Mouse (Mus musculus) hindbrain, embryonic 11.5 days (tissue): Measurements from ENCODE around the gene Srsf4. TPM values are rescaled to one million over a fixed set of nuclear protein-coding genes. Genes with fewer than 3 reads are reported as not detected.

Experiments
- ATAC-seq: fragments of 200-750 bp; cut with Nextera tagmentation; 2 replicates; pipeline ENCODE4 v1.8.0; 2017; ENCODE audit warnings: mild to moderate bottlenecking, moderate TSS enrichment, moderate library complexity; ENCODE audit not compliant: low FRiP score
- DNase-seq: peaks from one replicate; pipeline ENCODE4 v3.0.0-alpha.2; 2015; ENCODE audit warnings: low spot score
- H3K27ac ChIP-seq: fragments of 300-500 bp; sonication (generic); 2 replicates; pipeline ENCODE4 v1.5.1; 2014; ENCODE audit warnings: mild to moderate bottlenecking, low read depth, low read length
- H3K27me3 ChIP-seq: fragments of 300-500 bp; sonication (generic); 2 replicates; pipeline ENCODE4 v1.6.1; 2014; ENCODE audit warnings: mild to moderate bottlenecking, low read length, moderate library complexity, mixed read lengths; ENCODE audit not compliant: control insufficient read depth, insufficient read depth
- H3K36me3 ChIP-seq: fragments of 300-500 bp; sonication (generic); 2 replicates; pipeline ENCODE4 v1.6.1; 2014; ENCODE audit warnings: mild to moderate bottlenecking, low read length, moderate library complexity, mixed read lengths; ENCODE audit not compliant: control insufficient read depth, insufficient read depth
- H3K4me1 ChIP-seq: fragments of 300-500 bp; sonication (generic); replicated peaks from 2 replicates; pipeline ENCODE4 v1.6.1; 2014; ENCODE audit warnings: low read length, mixed read lengths; ENCODE audit not compliant: control insufficient read depth, insufficient read depth
- H3K4me2 ChIP-seq: fragments of 300-500 bp; sonication (generic); replicated peaks from 2 replicates; pipeline ENCODE4 v1.6.1; 2014; ENCODE audit warnings: mild to moderate bottlenecking, low read depth, low read length
- H3K4me3 ChIP-seq: fragments of 300-500 bp; sonication (generic); 2 replicates; pipeline ENCODE4 v1.5.1; 2014; ENCODE audit warnings: low read depth, low read length
- H3K9ac ChIP-seq: fragments of 300-500 bp; sonication (generic); 2 replicates; pipeline ENCODE4 v1.6.1; 2014; ENCODE audit warnings: low read depth, low read length
- H3K9me3 ChIP-seq: fragments of 300-500 bp; sonication (generic); 2 replicates; pipeline ENCODE4 v1.6.1; 2016; ENCODE audit warnings: low read length; ENCODE audit not compliant: control insufficient read depth
- WGBS: fragments of 180-500 bp; shearing (Covaris S2); extraction: QIAGEN DNeasy Blood & Tissue Kit; methylation state at CpG from one replicate; pipeline ENCODE4 v1.1.7; 2014; 5-methylcytosine and 5-hydroxymethylcytosine counted together
- polyA plus RNA-seq: library from polyadenylated mRNA; unstranded; fragments of >200 nt; fragmentation: Nextera tagmentation; extraction: Ambion mirVana; gene quantifications from 2 replicates; pipeline ENCODE4 v1.2.1, GENCODE M21; 2014

Gene Srsf4
- polyA plus RNA-seq, 1 experiment from 2014 or later: 128 TPM

DNA sequence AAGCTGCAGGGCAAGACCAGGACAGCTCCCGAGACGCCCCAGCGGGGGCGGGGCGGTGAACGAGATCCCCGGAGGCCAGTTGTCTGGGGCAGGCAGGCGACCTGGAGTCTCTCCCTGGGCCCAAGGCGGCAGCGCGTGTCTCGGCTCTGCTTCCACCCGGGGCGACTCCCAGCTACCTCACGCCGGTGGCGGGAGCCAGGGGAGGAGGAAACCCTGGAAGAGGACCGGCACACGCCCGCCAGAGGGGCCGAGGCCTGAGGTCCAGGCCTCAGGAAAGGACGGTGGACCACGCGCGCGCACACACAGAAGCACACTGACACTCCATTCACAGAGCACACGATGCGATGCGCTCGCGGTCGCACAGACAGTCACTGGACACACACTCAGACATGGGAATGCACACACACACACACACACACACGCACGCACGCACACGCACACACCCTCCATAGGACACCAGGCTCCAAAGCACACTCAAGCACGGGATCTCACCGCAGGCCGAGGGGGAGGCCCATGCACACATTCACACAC lies 37.0 kb upstream of the Srsf4 start:
- no peak overlapping the region for H3K27ac ChIP-seq
- peaks cover 7% of the 10 kb centered on the region for H3K4me1 ChIP-seq
- peaks cover 28% of the 10 kb centered on the region for H3K27me3 ChIP-seq
- DNase-seq (peak; percentile 60), ATAC-seq (no peak)
- H3K36me3 ChIP-seq: no peaks in the 10 kb centered on the region
- peak overlapping the region; percentile 65 for H3K4me3 ChIP-seq
- peak overlapping the region; percentile 63 for H3K9ac ChIP-seq
- under 1% methylated on average over 39 of the region's 39 CpGs for WGBS
- peak overlapping the region; percentile 99 for H3K4me2 ChIP-seq
- H3K9me3 ChIP-seq: no peaks in the 10 kb centered on the region

DNA sequence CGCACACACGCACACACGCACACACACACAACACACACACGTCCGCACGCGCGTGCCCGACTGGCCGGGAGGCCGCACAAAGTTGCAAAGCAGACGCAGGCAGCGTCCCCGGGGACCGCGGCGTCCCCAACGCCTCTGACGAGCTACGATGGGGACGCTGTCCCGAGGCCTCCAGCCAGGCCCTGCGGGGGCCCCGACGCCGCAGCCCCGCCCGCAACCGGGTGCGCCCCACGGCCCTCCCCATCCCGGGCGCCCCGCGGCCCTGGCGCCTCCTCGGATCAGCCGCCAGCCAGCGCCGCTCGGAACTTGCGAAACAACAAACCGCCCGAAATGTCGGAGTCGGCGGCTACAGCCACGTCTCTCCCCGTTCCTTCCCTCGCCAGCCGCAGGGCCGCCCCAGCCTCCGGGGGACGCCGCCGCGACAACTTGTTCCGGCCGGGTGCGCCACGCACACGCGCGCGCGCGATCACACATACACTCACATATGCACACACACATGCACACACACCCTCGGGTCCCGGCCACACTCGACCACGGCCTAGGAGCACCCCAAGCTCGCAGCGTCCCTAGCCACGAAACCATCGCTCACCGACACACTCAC lies 36.4 kb upstream of the Srsf4 start:
- Histone ChIP-seq H3K4me2 (peak overlapping the region; percentile 99), H3K4me3 (peak overlapping the region; percentile 65), H3K36me3 (no peaks in the 10 kb centered on the region), H3K27me3 (peaks cover 28% of the 10 kb centered on the region), H3K27ac (no peak overlapping the region), H3K9me3 (no peaks in the 10 kb centered on the region), H3K4me1 (peaks cover 7% of the 10 kb centered on the region), H3K9ac (peak overlapping the region; percentile 63)
- ATAC-seq (peak; percentile 17; the same call in 1 of the 2 replicates), DNase-seq (peak; percentile 59)
- under 1% methylated on average over 61 of the region's 76 CpGs for WGBS

DNA sequence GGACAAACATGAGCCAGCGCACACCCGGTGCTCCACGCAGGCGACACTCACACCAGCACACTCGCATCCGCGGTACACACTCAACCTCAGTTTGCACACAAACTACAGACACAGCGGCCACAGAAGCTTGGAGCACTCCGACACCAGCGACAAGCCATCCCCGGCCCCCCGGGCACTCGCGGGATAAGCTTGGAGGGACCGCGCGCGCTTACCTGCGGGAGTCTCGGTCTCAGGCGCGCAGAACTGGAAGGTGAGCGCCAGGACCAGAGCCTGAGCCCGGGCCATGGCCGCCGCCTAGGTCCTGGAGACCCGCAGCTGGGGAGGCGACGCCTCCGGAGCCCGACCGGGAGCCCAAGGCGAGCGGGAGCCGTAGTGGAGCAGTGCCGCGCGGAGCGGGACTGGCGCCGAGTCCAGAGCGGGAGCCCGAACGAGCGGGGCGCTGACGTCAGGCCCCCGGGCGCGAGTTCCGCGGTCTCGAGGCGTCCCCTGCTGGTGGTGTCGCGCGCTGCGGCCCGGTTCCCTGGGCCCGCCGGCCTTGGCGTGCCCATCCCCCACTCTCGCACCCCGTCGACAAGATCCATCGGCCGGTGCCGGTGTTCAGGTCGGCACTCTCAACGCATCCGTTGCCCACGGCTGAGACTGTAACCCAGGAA lies 35.4 kb upstream of the Srsf4 start, which contains the start of gene Ptpru:
Ptpru (minus strand) TSS at position 417 of the 653 bp plus-strand sequence.
- peak within 1 kb of the TSS; percentile 99 for H3K4me2 ChIP-seq
- no peak within 1 kb of the TSS for H3K27ac ChIP-seq
- H3K9ac ChIP-seq: peak within 1 kb of the TSS; percentile 63
- H3K36me3 ChIP-seq: no peaks in the 10 kb centered on the region
- DNase-seq (peak; percentile 94), ATAC-seq (peak; percentile 83)
- H3K9me3 ChIP-seq: no peaks in the 10 kb centered on the region
- peaks cover 28% of the 10 kb centered on the region for H3K27me3 ChIP-seq
- peaks cover 7% of the 10 kb centered on the region for H3K4me1 ChIP-seq
- peak within 1 kb of the TSS; percentile 65 for H3K4me3 ChIP-seq
- WGBS: under 1% methylated on average over 61 of the region's 72 CpGs

DNA sequence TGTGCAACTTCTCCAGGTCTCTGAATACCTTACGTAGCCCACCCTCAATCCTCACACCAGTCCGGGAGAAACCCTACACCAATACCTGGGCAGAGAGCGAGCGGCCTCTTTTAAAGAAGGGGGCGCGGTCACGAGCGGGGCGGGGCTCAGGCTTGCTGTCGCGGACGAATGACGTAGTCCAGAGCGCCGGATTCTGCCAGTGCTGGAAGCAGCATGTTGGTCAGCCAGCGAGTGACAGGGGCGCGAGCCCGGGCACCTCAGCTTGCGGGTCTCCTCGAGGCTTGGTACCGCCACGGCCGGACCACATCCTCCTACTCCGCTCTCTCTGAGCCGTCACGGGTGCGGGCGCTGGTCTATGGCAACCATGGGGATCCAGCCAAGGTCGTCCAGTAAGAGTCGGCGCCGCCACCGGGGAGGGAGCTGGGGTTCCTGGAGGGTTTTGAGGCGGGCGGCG lies 30.1 kb upstream of the Srsf4 start, which contains the start of gene Mecr:
Mecr (plus strand) TSS at position 181 of the 454 bp plus-strand sequence.
- H3K4me3 ChIP-seq: peak within 1 kb of the TSS; percentile 75
- H3K36me3 ChIP-seq: no peaks in the 10 kb centered on the region
- under 1% methylated on average over 37 of the region's 37 CpGs for WGBS
- no peak within 1 kb of the TSS for H3K27ac ChIP-seq
- peak within 1 kb of the TSS; percentile 60 for H3K9ac ChIP-seq
- H3K9me3 ChIP-seq: no peaks in the 10 kb centered on the region
- H3K27me3 ChIP-seq: peaks cover 3% of the 10 kb centered on the region; the same call in 1 of the 2 replicates
- no peaks in the 10 kb centered on the region for H3K4me1 ChIP-seq
- DNase-seq (peak; percentile 95), ATAC-seq (peak; percentile 89)
- peak within 1 kb of the TSS; percentile 74 for H3K4me2 ChIP-seq

DNA sequence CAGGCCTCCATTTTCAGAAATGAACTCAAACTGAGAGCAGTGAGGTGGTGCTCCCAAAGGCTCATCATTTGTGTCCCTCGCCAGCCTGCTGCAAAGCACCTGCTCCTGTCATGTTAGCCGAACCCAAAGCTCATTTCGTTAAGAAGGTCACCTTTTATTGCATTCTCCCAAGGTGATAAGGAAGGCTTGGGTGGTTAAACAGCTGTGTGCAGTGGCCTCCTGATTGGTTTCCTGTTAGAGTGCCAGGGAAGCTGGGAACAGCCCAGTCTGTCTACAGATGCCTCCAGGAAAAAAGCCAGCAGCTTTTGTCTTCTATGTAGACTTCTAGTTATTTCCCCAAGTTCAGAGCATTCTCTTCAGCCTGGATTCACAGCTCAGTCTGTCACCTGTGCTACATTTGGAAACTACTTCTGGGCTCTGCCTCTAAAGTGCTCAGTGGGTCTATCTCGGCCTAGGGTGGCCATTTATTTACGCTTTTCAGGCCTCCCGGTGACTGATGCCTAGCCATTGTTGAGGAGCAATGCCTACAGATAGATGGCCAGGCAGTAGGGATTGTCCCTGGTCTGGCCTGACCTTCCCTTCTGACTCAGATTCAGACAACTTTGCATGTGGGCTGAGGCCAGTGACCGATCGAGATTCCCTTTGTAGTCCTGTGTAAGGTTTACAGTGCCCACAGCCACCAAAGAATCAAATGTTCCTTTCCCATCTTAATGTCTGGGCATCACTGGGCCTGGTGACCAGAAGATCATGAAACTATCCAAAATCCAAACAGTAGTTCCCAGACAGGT lies 27.2 kb upstream of the Srsf4 start:
- DNase-seq (no peak), ATAC-seq (no peak)
- Histone ChIP-seq H3K36me3 (no peaks in the 10 kb centered on the region), H3K9ac (no peak overlapping the region), H3K9me3 (no peaks in the 10 kb centered on the region), H3K4me1 (0 out of 2 replicates have a peak, but pooled peaks cover 2% of the 10 kb centered on the region), H3K4me3 (no peak overlapping the region), H3K27ac (no peak overlapping the region), H3K27me3 (no peaks in the 10 kb centered on the region), H3K4me2 (no peak overlapping the region)
- 86% methylated on average over 8 of the region's 8 CpGs for WGBS

DNA sequence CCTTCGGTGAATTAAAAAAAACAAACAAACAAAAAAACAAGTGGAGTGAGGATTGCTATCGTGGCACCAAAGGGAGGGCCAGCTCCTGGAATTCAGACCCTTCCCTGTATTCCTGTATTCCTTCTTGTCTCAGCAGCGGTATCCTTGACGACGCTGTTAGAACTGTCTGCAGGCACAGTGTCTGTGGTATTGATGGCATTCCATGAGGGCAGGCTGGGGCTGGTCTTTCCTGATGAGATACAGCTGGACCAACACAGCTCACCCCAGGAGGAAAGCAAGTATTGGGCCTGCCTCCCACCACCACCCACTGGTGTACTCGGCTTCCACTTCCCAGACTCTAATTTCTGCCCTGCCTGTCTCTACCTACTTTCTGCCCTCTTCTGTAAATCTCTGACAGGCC lies 25.3 kb upstream of the Srsf4 start:
- H3K4me1 ChIP-seq: 0 out of 2 replicates have a peak, but pooled peaks cover 2% of the 10 kb centered on the region
- 77% methylated on average over 6 of the region's 6 CpGs for WGBS
- H3K9me3 ChIP-seq: no peaks in the 10 kb centered on the region
- no peaks in the 10 kb centered on the region for H3K27me3 ChIP-seq
- no peaks in the 10 kb centered on the region for H3K36me3 ChIP-seq
- no peak overlapping the region for H3K4me3 ChIP-seq
- H3K4me2 ChIP-seq: no peak overlapping the region
- H3K27ac ChIP-seq: no peak overlapping the region
- DNase-seq: no peak
- ATAC-seq: no peak
- no peak overlapping the region for H3K9ac ChIP-seq

DNA sequence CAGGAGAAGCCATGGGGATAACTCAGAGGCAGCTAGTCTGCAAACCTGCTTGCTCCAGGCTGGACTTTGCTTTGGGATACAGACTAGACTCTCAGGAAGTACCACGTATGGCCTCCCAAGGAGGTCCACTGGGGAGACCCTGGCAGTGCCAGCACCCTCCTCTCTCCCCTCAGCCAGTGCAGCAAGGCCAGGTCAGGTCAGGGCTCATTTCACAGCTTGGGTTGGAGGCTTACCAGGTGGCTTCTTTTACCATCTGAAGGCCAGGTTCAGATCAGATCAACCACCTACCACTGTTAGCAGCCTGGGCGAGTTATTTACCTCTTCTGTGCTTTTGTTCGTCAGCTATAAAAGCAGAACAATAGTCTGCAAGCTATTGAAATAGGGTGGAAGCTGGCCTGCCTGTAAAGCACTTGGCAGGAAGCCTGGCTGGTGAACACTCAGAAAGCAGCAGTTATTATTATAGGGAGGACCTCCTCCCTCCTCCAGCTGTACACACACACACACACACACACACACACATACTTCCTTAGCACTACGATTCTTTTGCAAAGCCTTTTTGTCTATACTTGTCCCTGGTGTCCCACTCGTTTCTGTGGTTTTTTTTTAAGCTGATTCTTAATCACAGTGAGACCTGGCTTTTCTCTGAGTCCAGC lies 23.3 kb upstream of the Srsf4 start:
- no peaks in the 10 kb centered on the region for H3K27me3 ChIP-seq
- H3K36me3 ChIP-seq: no peaks in the 10 kb centered on the region
- H3K9ac ChIP-seq: no peak overlapping the region
- no peak overlapping the region for H3K4me3 ChIP-seq
- H3K4me2 ChIP-seq: no peak overlapping the region
- 0 out of 2 replicates have a peak, but pooled peaks cover 2% of the 10 kb centered on the region for H3K4me1 ChIP-seq
- DNase-seq (no peak), ATAC-seq (no peak)
- no peaks in the 10 kb centered on the region for H3K9me3 ChIP-seq
- no peak overlapping the region; the same call in 1 of the 2 replicates for H3K27ac ChIP-seq
- 51% methylated on average over 5 of the region's 5 CpGs for WGBS

DNA sequence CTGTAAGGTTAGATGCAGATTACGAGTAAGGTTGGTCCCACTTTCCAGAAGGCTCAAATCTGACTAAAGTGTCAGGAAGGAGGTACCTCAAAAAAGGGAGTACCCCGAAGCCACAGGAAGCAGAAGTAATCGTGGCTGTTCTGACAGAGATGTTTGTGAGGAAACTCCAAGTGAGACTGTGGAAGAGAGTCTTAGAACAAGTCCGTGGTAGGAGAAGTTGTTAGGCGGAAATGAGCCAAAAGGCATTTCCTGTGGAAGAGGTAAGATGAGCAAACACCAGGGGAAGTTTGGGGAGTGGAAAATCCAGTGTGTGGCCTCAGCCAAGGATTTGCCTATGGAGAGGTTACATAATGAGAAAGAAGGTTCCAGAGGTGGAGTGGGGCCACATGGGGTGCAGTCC lies 18.5 kb upstream of the Srsf4 start:
- no peaks in the 10 kb centered on the region for H3K4me1 ChIP-seq
- H3K9me3 ChIP-seq: no peaks in the 10 kb centered on the region
- H3K27me3 ChIP-seq: no peaks in the 10 kb centered on the region
- no peak overlapping the region for H3K4me3 ChIP-seq
- no peak overlapping the region for H3K9ac ChIP-seq
- H3K27ac ChIP-seq: no peak overlapping the region
- H3K4me2 ChIP-seq: no peak overlapping the region
- ATAC-seq: no peak
- DNase-seq: no peak
- H3K36me3 ChIP-seq: no peaks in the 10 kb centered on the region
- WGBS: 88% methylated on average over 5 of the region's 5 CpGs
